In genomic region chr7:78911209-78911608, GRCm38 (mm10) we compare ENCODE assay signal across 23 mouse cellular contexts. TPM values are rescaled to one million over a fixed set of nuclear protein-coding genes. Genes with fewer than 3 reads are reported as not detected.
A peak's percentile ranks its signal among the peaks of the same experiment; 100 is the strongest.
DNase-seq lines count a peak whose midpoint lies in the region; ATAC-seq and TF ChIP-seq lines count a peak whose summit lies in the region.
"Had no signal": no experiment of that assay in that cellular context is flagged by ENCODE, and none has a peak within 500 bp of the region (broad histone marks: within the 10 kb centered on the region; RNA-seq: fewer than 3 reads in every experiment).

No protein-coding gene starts in this region.

- H3K4me2 ChIP-seq in liver, embryonic 15.5 days: no peak overlapping the region
- no peak overlapping the region for H3K4me2 ChIP-seq in liver, embryonic 12.5 days
- H3K4me2 ChIP-seq in liver, postnatal 0 days (ENCODE audit: low read depth, low read length): 0 out of 2 replicates have a peak overlapping the region, but pooled peaks have one; percentile 88
- H3K4me2 ChIP-seq: embryonic facial prominence, embryonic 13.5 days; embryonic facial prominence, embryonic 15.5 days had no signal

- H3K9me3 ChIP-seq in liver, embryonic 15.5 days (replicated peaks): no peaks in the 10 kb centered on the region
- no peaks in the 10 kb centered on the region for H3K9me3 ChIP-seq in liver, embryonic 12.5 days (replicated peaks)
- no peaks in the 10 kb centered on the region for H3K9me3 ChIP-seq in liver, postnatal 0 days (ENCODE audit: low read length)
- no peaks in the 10 kb centered on the region for H3K9me3 ChIP-seq in ES-E14 (ENCODE audit: control insufficient read depth, insufficient read depth, low read depth, low read length)
- H3K9me3 ChIP-seq: embryonic facial prominence, embryonic 13.5 days; embryonic facial prominence, embryonic 15.5 days; forebrain, embryonic 10.5 days; forebrain, embryonic 12.5 days; G1E had no signal

- no peak for TF ChIP-seq CTCF in liver, postnatal 0 days (IDR thresholded peaks at IDR 0.05; ENCODE audit: low read depth)

- no peak overlapping the region for H3K9ac ChIP-seq in liver, embryonic 15.5 days
- no peak overlapping the region for H3K9ac ChIP-seq in liver, embryonic 12.5 days
- no peak overlapping the region for H3K9ac ChIP-seq in liver, postnatal 0 days (replicated peaks)
- H3K9ac ChIP-seq in ES-E14 (ENCODE audit: insufficient read depth, low read depth, low read length, poor library complexity, severe bottlenecking): no peak overlapping the region
- H3K9ac ChIP-seq: embryonic facial prominence, embryonic 13.5 days; embryonic facial prominence, embryonic 15.5 days; forebrain, embryonic 12.5 days had no signal

- peak; percentile 80 for DNase-seq in heart, adult 11 months
- DNase-seq in heart, adult 18-20 months: no peak
- no peak for DNase-seq in liver, postnatal 0 days
- DNase-seq in liver (no peak), ES-E14 (ENCODE audit: low read depth, low spot score) (no peak)
- DNase-seq in adrenal gland, postnatal 4 days (ENCODE audit: low spot score in 2 of 2): no peak
- DNase-seq: adrenal gland, adult 8-10 months; cerebellum, adult 11 months; cerebellum, adult 18-20 months; cerebellum, adult 8-10 months; cerebellum, adult 9-11 months; cerebellum, postnatal 36 days had no signal

- peaks cover 58% of the 10 kb centered on the region for H3K4me1 ChIP-seq in liver, embryonic 15.5 days (replicated peaks)
- peaks cover 44% of the 10 kb centered on the region for H3K4me1 ChIP-seq in liver, embryonic 12.5 days
- peaks cover 29% of the 10 kb centered on the region for H3K4me1 ChIP-seq in liver, postnatal 0 days (ENCODE audit: insufficient read depth)
- H3K4me1 ChIP-seq in ES-E14 (ENCODE audit: control insufficient read depth in 2 of 2, insufficient read depth in 2 of 2, low read length in 2 of 2, poor library complexity in 1 of 2): peaks cover 4 to 16% of the 10 kb centered on the region in 2 experiments; a peak in 3 of 4 replicates

- no peak for ATAC-seq in liver, embryonic 15.5 days (ENCODE audit: insufficient read depth)
- no peak for ATAC-seq in liver, embryonic 12.5 days
- no peak for ATAC-seq in liver, postnatal 0 days
- ATAC-seq: activated CD4-positive, CD25-positive, alpha-beta regulatory T cell, adult 4 months; forebrain, embryonic 16.5 days; Patski had no signal

- in situ Hi-C loops in ES-E14 (cut with MboI; ENCODE audit: low sequenced_read_pairs in 2 of 2, unreplicated experiment in 2 of 2): loop anchor here in 1 of 2 experiments (10.0 to 25.0 kb wide), 2 partner anchors 164 to 326 kb away; no protein-coding TSS in a partner anchor

- no peak for TF ChIP-seq EP300 in liver, postnatal 0 days (IDR thresholded peaks at IDR 0.05; ENCODE audit: low read depth)

- H3K4me3 ChIP-seq in liver, embryonic 15.5 days (replicated peaks): no peak overlapping the region
- no peak overlapping the region for H3K4me3 ChIP-seq in liver, embryonic 12.5 days
- no peak overlapping the region for H3K4me3 ChIP-seq in liver, postnatal 0 days (ENCODE audit: low read depth, low read length)
- no peak overlapping the region for H3K4me3 ChIP-seq in ES-E14 (ENCODE audit: insufficient read depth in 1 of 2, low read depth in 1 of 2, low read length in 2 of 2, poor library complexity in 1 of 2, severe bottlenecking in 1 of 2)
- H3K4me3 ChIP-seq: embryonic facial prominence, embryonic 13.5 days; embryonic facial prominence, embryonic 15.5 days; forebrain, embryonic 12.5 days had no signal

- peak overlapping the region; percentile 91 for H3K27ac ChIP-seq in liver, embryonic 15.5 days (replicated peaks)
- H3K27ac ChIP-seq in liver, embryonic 12.5 days: no peak overlapping the region
- H3K27ac ChIP-seq in liver, postnatal 0 days (ENCODE audit: low read depth): peak overlapping the region; percentile 97
- no peak overlapping the region for H3K27ac ChIP-seq in ES-E14 (ENCODE audit: insufficient read depth, low read depth, low read length, poor library complexity, severe bottlenecking)
- H3K27ac ChIP-seq: embryonic facial prominence, embryonic 13.5 days; embryonic facial prominence, embryonic 15.5 days; forebrain, embryonic 10.5 days; forebrain, embryonic 12.5 days had no signal

- peaks cover 32% of the 10 kb centered on the region for H3K36me3 ChIP-seq in liver, embryonic 15.5 days (replicated peaks)
- peaks cover 30% of the 10 kb centered on the region for H3K36me3 ChIP-seq in liver, embryonic 12.5 days
- peaks cover 24% of the 10 kb centered on the region for H3K36me3 ChIP-seq in liver, postnatal 0 days (replicated peaks; ENCODE audit: insufficient read depth, low read length)
- H3K36me3 ChIP-seq in ES-E14 (ENCODE audit: control insufficient read depth, insufficient read depth, low read length, poor library complexity, severe bottlenecking): peaks cover 26% of the 10 kb centered on the region

- WGBS in liver, embryonic 15.5 days (ENCODE audit: insufficient replicate concordance): 62% methylated on average over 4 of the region's 4 CpGs
- WGBS in liver, embryonic 12.5 days (ENCODE audit: insufficient replicate concordance): 78% methylated on average over 4 of the region's 4 CpGs
- WGBS in liver, postnatal 0 days (ENCODE audit: insufficient replicate concordance): 74% methylated on average over 4 of the region's 4 CpGs

- no peaks in the 10 kb centered on the region for H3K27me3 ChIP-seq in liver, embryonic 15.5 days
- no peaks in the 10 kb centered on the region for H3K27me3 ChIP-seq in liver, embryonic 12.5 days (replicated peaks)
- no peaks in the 10 kb centered on the region for H3K27me3 ChIP-seq in liver, postnatal 0 days (ENCODE audit: insufficient read depth, low read length)
- H3K27me3 ChIP-seq: embryonic facial prominence, embryonic 13.5 days; embryonic facial prominence, embryonic 15.5 days; forebrain, embryonic 12.5 days; Patski had no signal

TF ChIP-seq in ES-E14, 5 proteins besides CTCF, POLR2A, EP300 and RAD21:
- TF ChIP-seq CHD2 (IDR thresholded peaks at IDR 0.05; ENCODE audit: low read depth, low read length) (peak; percentile 69; the same call in 1 of the 2 replicates), ZNF384 (IDR thresholded peaks at IDR 0.05; ENCODE audit: low read depth, low read length) (no peak), ZC3H11A (IDR thresholded peaks at IDR 0.05; ENCODE audit: borderline replicate concordance, low read depth, low read length) (no peak), HCFC1 (IDR thresholded peaks at IDR 0.05; ENCODE audit: borderline replicate concordance, insufficient read depth, low read length) (no peak), MAFK (IDR thresholded peaks at IDR 0.05; ENCODE audit: insufficient read depth, low read depth, low read length) (no peak)

RNA-seq across cellular contexts. Expression of gene Isg20, which starts 2.0 kb away (rescaled TPM):
- total RNA-seq in heart, adult 18-20 months (2021): 1 to 10 TPM; 6.3 to 7.0 TPM
- polyA plus RNA-seq in liver, embryonic 15.5 days (2015; fragmentation: Nextera tagmentation; extraction: Ambion mirVana): 94.6 and 121 TPM in 2 replicates
- polyA plus RNA-seq in liver, embryonic 12.5 days (2016; fragmentation: Nextera tagmentation; extraction: Ambion mirVana): 7.7 and 9.2 TPM in 2 replicates
- polyA plus RNA-seq in liver, postnatal 0 days (2015; fragmentation: Nextera tagmentation; extraction: Ambion mirVana): 108 and 111 TPM in 2 replicates
- 1.6 and 3.2 TPM in 2 replicates for total RNA-seq in ES-E14 (2012; rRNA removed)
- 10 to 100 TPM in 1 of 2 experiments, 1 to 10 TPM in 1; 7.4 to 13.7 TPM for total RNA-seq in adrenal gland, postnatal 4 days (2021)
- polyA plus RNA-seq: embryonic facial prominence, embryonic 11.5 days had no signal

RNA-seq across cellular contexts. Expression of gene Aen, which starts 15.6 kb away (rescaled TPM):
- 10 to 100 TPM; 35.8 to 37.0 TPM for total RNA-seq in heart, adult 18-20 months (2021)
- 15.9 and 19.3 TPM in 2 replicates for polyA plus RNA-seq in liver, embryonic 15.5 days (2015; fragmentation: Nextera tagmentation; extraction: Ambion mirVana)
- 36.5 and 38.3 TPM in 2 replicates for polyA plus RNA-seq in liver, embryonic 12.5 days (2016; fragmentation: Nextera tagmentation; extraction: Ambion mirVana)
- 15.1 and 15.9 TPM in 2 replicates for polyA plus RNA-seq in liver, postnatal 0 days (2015; fragmentation: Nextera tagmentation; extraction: Ambion mirVana)
- total RNA-seq in ES-E14 (2012; rRNA removed): 104 and 146 TPM in 2 replicates
- total RNA-seq in adrenal gland, postnatal 4 days (2021): 10 to 100 TPM; 33.0 to 33.7 TPM

Comparison
In these comparisons a context has a peak if more than half of its experiments do, and no peak if none do; other contexts are left out.
1. H3K27ac ChIP-seq: peak in liver, embryonic 15.5 days (single experiment) and liver, postnatal 0 days (single experiment); none in liver, embryonic 12.5 days (single experiment) and ES-E14 (single experiment).